Mouse (Mus musculus): ENCODE results near the gene Ston2.

- no peak for TF ChIP-seq GATA1 (IDR thresholded peaks at IDR 0.05; ENCODE audit: borderline replicate concordance, low read length)
- TF ChIP-seq FLI1 (IDR thresholded peaks at IDR 0.05; ENCODE audit: low read length), result no peak
Observed at GRCm38 (mm10) chr12:91768871-91769270, 19.3 kb downstream of the Ston2 start.
